Mouse (Mus musculus) heart, embryonic 12.5 days (tissue): Measurements from ENCODE around the gene Pigp. TPM values are rescaled to one million over a fixed set of nuclear protein-coding genes. Genes with fewer than 3 reads are reported as not detected.

ENCODE experiments used
- ATAC-seq: fragments of 200-750 bp; cut with Nextera tagmentation; 2 replicates; pipeline ENCODE4 v1.8.0; 2017; ENCODE audit warnings: moderate TSS enrichment, moderate library complexity; ENCODE audit not compliant: insufficient number of reproducible peaks, low FRiP score
- H3K27ac ChIP-seq: fragments of 300-500 bp; sonication (generic); 2 replicates; pipeline ENCODE4 v1.5.1; 2016; ENCODE audit warnings: mild to moderate bottlenecking, moderate library complexity; ENCODE audit not compliant: poor library complexity, severe bottlenecking
- H3K27me3 ChIP-seq: fragments of 300-500 bp; sonication (generic); replicated peaks from 2 replicates; pipeline ENCODE4 v1.6.1; 2016; ENCODE audit warnings: mild to moderate bottlenecking, moderate library complexity
- H3K36me3 ChIP-seq: fragments of 300-500 bp; sonication (generic); 2 replicates; pipeline ENCODE4 v1.6.1; 2016; ENCODE audit warnings: mild to moderate bottlenecking, moderate library complexity
- H3K4me1 ChIP-seq: fragments of 300-500 bp; sonication (generic); replicated peaks from 2 replicates; pipeline ENCODE4 v1.6.1; 2016; ENCODE audit warnings: mild to moderate bottlenecking
- H3K4me2 ChIP-seq: fragments of 300-500 bp; sonication (generic); 2 replicates; pipeline ENCODE4 v1.6.1; 2016; ENCODE audit warnings: mild to moderate bottlenecking, moderate library complexity
- H3K4me3 ChIP-seq: fragments of 300-500 bp; sonication (generic); 2 replicates; pipeline ENCODE4 v1.5.1; 2016; ENCODE audit warnings: mild to moderate bottlenecking
- H3K9ac ChIP-seq: fragments of 300-500 bp; sonication (generic); 2 replicates; pipeline ENCODE4 v1.6.1; 2016; ENCODE audit warnings: mild to moderate bottlenecking, moderate library complexity
- H3K9me3 ChIP-seq: fragments of 300-500 bp; sonication (generic); replicated peaks from 2 replicates; pipeline ENCODE4 v1.6.1; 2016; ENCODE audit warnings: mild to moderate bottlenecking, moderate library complexity
- WGBS: fragments of 180-500 bp; shearing (Covaris S2); methylation state at CpG from one replicate; pipeline ENCODE4 v1.1.7; 2016; 5-methylcytosine and 5-hydroxymethylcytosine counted together
- polyA plus RNA-seq: library from polyadenylated mRNA; unstranded; fragments of >200 nt; fragmentation: Nextera tagmentation; extraction: Ambion mirVana; gene quantifications from 2 replicates; pipeline ENCODE4 v1.2.1, GENCODE M21; 2016

The Pigp gene
- polyA plus RNA-seq, 1 experiment from 2014 or later: 111 TPM

- H3K9me3 ChIP-seq: no peaks in the 10 kb centered on the region
- no peaks in the 10 kb centered on the region for H3K36me3 ChIP-seq
- H3K27me3 ChIP-seq: no peaks in the 10 kb centered on the region; the same call in 1 of the 2 replicates
- ATAC-seq: no peak
- H3K9ac ChIP-seq: no peak overlapping the region
- 42% methylated on average over 5 of the region's 5 CpGs for WGBS
- no peak overlapping the region for H3K27ac ChIP-seq
- H3K4me3 ChIP-seq: no peak overlapping the region
- no peak overlapping the region for H3K4me2 ChIP-seq
- no peaks in the 10 kb centered on the region for H3K4me1 ChIP-seq
These were observed 36.0 kb downstream of the Pigp start for GRCm38 (mm10) chr16:94335656-94336055.

DNA sequence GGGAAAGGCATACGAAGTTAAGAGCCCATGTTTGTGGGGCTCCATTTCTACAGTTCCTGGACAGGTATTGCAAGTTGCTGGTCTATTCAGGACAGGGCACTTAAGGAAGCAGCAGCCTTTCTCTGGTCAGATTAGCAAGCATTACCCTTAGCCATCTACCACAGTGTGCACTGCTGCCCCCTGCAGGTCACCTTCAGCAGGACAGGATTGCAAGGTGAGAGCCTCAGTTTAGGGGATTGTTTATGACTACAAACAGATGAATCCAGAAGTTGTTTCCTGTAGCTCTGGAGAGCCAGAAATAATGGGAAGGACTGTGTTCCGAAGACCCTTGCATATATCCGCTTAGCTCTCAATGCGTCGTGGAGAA lies 39.8 kb downstream of the Pigp start:
- ATAC-seq: no peak
- H3K27ac ChIP-seq: no peak overlapping the region
- H3K4me2 ChIP-seq: no peak overlapping the region
- no peaks in the 10 kb centered on the region for H3K9me3 ChIP-seq
- peaks cover 3% of the 10 kb centered on the region; the same call in 1 of the 2 replicates for H3K4me1 ChIP-seq
- no peaks in the 10 kb centered on the region for H3K36me3 ChIP-seq
- no peak overlapping the region for H3K9ac ChIP-seq
- H3K27me3 ChIP-seq: peaks cover under 1% of the 10 kb centered on the region; the same call in 1 of the 2 replicates
- WGBS: 59% methylated on average over 5 of the region's 5 CpGs
- no peak overlapping the region for H3K4me3 ChIP-seq

GRCm38 (mm10) chr16:94331233-94331885 lies 40.3 kb downstream of the Pigp start:
- Histone ChIP-seq H3K27ac (no peak overlapping the region), H3K9me3 (no peaks in the 10 kb centered on the region), H3K4me3 (no peak overlapping the region), H3K36me3 (no peaks in the 10 kb centered on the region), H3K4me2 (no peak overlapping the region), H3K4me1 (peaks cover 3% of the 10 kb centered on the region; the same call in 1 of the 2 replicates), H3K9ac (no peak overlapping the region), H3K27me3 (peaks cover 3% of the 10 kb centered on the region; the same call in 1 of the 2 replicates)
- whole genome bisulfite sequencing: 79% methylated on average over 9 of the region's 9 CpGs
- no peak for ATAC-seq

- ATAC-seq: no peak
These were observed 41.2 kb downstream of the Pigp start for GRCm38 (mm10) chr16:94330429-94330828.

DNA sequence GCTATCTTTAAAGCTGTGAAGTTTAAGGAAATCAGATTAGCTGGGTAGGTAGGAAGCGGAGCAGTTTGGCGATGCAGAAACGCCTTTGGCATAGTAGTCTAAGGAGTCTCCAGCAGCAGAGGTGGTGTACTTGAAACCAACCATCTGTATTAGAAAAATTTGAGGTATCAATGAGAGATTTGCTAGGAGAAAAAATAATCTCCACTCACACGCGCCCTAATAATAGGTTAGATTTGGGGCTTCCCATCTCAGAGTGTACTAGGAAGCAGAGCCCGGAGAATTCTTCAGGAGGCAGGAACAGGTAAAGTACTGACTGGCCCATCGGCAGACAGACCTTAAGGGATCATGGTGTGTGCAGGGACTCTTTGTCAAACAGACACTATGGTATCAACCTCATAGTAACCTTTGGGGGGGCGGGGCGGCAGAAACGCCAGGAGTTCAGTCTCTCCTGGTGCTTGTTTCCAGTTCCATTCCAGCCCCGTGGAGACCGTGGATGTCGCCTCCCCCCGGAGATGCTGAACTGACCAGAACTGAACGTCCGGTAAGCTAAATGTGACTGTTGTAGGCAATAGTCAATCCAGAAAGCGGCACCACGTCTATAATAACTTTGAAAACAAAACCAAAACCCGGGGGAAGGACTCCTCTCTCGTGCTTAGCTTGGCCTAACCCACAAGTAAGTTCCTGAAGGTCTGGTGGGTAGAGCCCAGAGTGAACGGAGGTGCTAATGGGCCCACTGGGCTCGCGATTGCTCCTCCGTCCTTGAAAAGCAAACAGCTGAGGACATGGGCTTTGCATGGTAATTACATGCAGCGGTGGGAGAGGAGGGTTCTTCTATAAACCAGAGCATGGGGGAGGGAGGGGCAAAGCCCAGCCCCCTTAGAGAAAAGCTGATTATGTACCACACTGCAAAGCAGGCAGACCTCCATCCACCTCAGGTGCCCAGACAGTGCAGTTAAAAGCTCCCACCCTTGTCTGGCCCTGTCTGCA lies 42.5 kb downstream of the Pigp start:
- H3K27me3 ChIP-seq: peaks cover 7% of the 10 kb centered on the region; the same call in 1 of the 2 replicates
- peaks cover 3% of the 10 kb centered on the region; the same call in 1 of the 2 replicates for H3K4me1 ChIP-seq
- H3K27ac ChIP-seq: no peak overlapping the region
- 13% methylated on average over 25 of the region's 25 CpGs for WGBS
- no peaks in the 10 kb centered on the region for H3K9me3 ChIP-seq
- H3K4me2 ChIP-seq: peak overlapping the region; percentile 77
- ATAC-seq: no peak
- peak overlapping the region; percentile 54 for H3K4me3 ChIP-seq
- H3K36me3 ChIP-seq: no peaks in the 10 kb centered on the region
- peak overlapping the region; percentile 76; the same call in 1 of the 2 replicates for H3K9ac ChIP-seq

More at GRCm38 (mm10) chr16:94330429-94330828, 41.2 kb downstream of the Pigp start:
- no peak overlapping the region for H3K4me3 ChIP-seq
- no peak overlapping the region for H3K4me2 ChIP-seq
- 78% methylated on average over 5 of the region's 5 CpGs for WGBS
- no peak overlapping the region for H3K9ac ChIP-seq
- H3K4me1 ChIP-seq: peaks cover 3% of the 10 kb centered on the region; the same call in 1 of the 2 replicates
- peaks cover 3% of the 10 kb centered on the region; the same call in 1 of the 2 replicates for H3K27me3 ChIP-seq
- H3K36me3 ChIP-seq: no peaks in the 10 kb centered on the region
- H3K27ac ChIP-seq: no peak overlapping the region
- H3K9me3 ChIP-seq: no peaks in the 10 kb centered on the region

GRCm38 (mm10) chr16:94327781-94328711 lies 43.6 kb downstream of the Pigp start, which contains the start of gene Ripply3:
Gene Ripply3 (plus strand): TSS chr16:94328420.
- H3K36me3 ChIP-seq: no peaks in the 10 kb centered on the region
- peak within 1 kb of the TSS; percentile 54 for H3K4me3 ChIP-seq
- H3K27ac ChIP-seq: no peak within 1 kb of the TSS
- H3K4me1 ChIP-seq: peaks cover 3% of the 10 kb centered on the region; the same call in 1 of the 2 replicates
- peak; percentile 76 for ATAC-seq
- peaks cover 7% of the 10 kb centered on the region; the same call in 1 of the 2 replicates for H3K27me3 ChIP-seq
- peak within 1 kb of the TSS; percentile 77 for H3K4me2 ChIP-seq
- H3K9ac ChIP-seq: peak within 1 kb of the TSS; percentile 76
- no peaks in the 10 kb centered on the region for H3K9me3 ChIP-seq
- WGBS: 1% methylated on average over 63 of the region's 63 CpGs

DNA sequence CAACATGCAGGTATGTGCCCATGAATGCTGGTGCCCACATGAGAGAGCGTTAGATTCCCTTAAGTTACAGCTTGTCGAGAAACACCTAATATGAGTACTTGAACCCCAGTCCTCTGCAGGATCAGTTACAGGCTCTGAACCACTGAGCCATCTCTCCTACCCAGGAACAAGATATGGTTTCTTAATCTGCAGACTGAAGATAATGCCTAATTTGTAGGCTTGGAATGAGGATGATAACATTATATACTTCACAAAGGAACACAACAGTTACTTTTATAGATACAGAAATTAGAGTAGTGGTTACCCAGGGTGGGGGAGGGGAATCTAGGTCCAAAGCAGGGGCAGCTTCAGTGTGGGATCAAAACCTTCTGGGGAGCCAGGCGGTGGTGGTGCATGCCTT lies 45.6 kb downstream of the Pigp start:
- Histone ChIP-seq H3K4me1 (peaks cover 3% of the 10 kb centered on the region; the same call in 1 of the 2 replicates), H3K4me3 (no peak overlapping the region), H3K36me3 (no peaks in the 10 kb centered on the region), H3K27me3 (peaks cover 7% of the 10 kb centered on the region; the same call in 1 of the 2 replicates), H3K9ac (no peak overlapping the region), H3K4me2 (no peak overlapping the region), H3K9me3 (no peaks in the 10 kb centered on the region), H3K27ac (no peak overlapping the region)
- no peak for ATAC-seq
- WGBS: 75% methylated on average over 3 of the region's 3 CpGs

DNA sequence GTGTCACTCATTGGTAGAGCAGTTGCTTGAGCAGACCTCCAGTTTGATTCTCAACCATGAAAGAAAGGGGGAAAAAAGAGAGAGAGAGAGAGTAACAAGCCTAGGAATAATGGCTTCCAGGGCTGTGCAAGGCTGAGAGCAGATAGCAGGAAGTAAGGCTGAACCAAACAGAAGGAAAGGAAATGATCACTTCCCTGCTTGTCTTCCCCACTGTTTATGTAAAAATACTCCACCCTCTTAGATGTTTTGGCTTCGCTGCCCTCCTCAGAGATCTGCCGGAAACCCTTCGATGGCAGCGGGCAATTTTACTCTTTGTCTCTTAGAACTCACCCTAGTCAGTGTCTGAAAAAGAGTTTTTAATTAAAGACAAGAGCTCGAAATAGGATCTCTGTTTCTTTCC lies 48.0 kb downstream of the Pigp start:
- no peak for ATAC-seq
- H3K27ac ChIP-seq: 0 out of 2 replicates have a peak overlapping the region, but pooled peaks have one; percentile 4
- no peaks in the 10 kb centered on the region for H3K9me3 ChIP-seq
- no peaks in the 10 kb centered on the region for H3K36me3 ChIP-seq
- H3K9ac ChIP-seq: no peak overlapping the region
- no peak overlapping the region for H3K4me2 ChIP-seq
- H3K4me3 ChIP-seq: no peak overlapping the region
- 51% methylated on average over 5 of the region's 5 CpGs for WGBS
- H3K27me3 ChIP-seq: 0 out of 2 replicates have a peak, but pooled peaks cover 7% of the 10 kb centered on the region
- peaks cover 3% of the 10 kb centered on the region; the same call in 1 of the 2 replicates for H3K4me1 ChIP-seq

DNA sequence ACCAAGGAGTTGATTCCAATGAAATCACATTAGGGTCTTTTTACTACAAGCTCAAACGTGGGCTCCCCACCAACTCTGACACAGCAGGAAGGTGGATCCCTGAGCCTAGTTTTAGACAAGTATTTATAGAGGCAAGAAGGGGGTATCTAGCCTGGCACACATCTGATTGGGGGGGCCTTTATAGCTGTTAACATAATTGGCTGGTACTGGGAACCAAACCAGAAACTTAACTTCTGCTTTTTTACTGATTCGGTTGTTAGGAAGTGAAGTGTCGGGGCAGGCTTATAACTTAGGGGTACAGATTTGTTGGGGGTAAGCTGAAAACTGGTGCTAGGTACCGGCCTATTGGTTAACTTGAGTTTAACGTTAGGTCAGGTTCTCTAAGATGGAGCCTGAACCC lies 51.4 kb downstream of the Pigp start:
- no peak overlapping the region for H3K9ac ChIP-seq
- H3K4me1 ChIP-seq: no peaks in the 10 kb centered on the region
- H3K27ac ChIP-seq: no peak overlapping the region
- H3K4me3 ChIP-seq: no peak overlapping the region
- WGBS: 78% methylated on average over 5 of the region's 5 CpGs
- H3K4me2 ChIP-seq: no peak overlapping the region
- ATAC-seq: no peak
- no peaks in the 10 kb centered on the region for H3K36me3 ChIP-seq
- H3K27me3 ChIP-seq: 0 out of 2 replicates have a peak, but pooled peaks cover 3% of the 10 kb centered on the region
- no peaks in the 10 kb centered on the region for H3K9me3 ChIP-seq

DNA sequence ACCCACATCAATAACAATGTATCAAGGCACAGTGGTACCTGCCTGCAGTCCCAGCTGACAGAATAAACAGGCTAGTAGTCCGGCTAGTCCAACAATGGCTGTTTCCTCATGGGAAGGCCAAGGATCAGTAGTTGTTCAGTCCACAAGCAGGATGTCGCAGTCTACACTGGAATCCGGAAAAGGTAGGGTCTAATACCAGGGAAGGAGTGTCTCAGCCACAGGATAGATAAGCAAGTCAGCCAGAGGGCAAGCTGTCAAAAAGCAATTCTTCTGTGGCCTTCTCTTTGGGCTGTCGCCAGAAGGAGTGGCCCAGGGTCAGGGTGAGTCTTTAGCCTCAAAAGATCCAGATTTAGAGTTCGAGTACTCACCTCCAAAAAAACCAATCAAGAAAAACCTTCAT lies 53.9 kb downstream of the Pigp start:
- no peak for ATAC-seq
- Histone ChIP-seq H3K4me1 (peaks cover 5% of the 10 kb centered on the region; the same call in 1 of the 2 replicates), H3K27ac (no peak overlapping the region), H3K4me3 (no peak overlapping the region), H3K27me3 (no peaks in the 10 kb centered on the region), H3K4me2 (no peak overlapping the region), H3K9ac (no peak overlapping the region), H3K36me3 (no peaks in the 10 kb centered on the region), H3K9me3 (no peaks in the 10 kb centered on the region)
- WGBS: 56% methylated on average over 5 of the region's 5 CpGs
